Mouse (Mus musculus): ENCODE results near the gene Rrp36.

The Rrp36 gene

GRCm38 (mm10) chr17:46618394-46618768 lies 55.8 kb downstream of the Rrp36 start:
- no peak for DNase-seq (ENCODE audit: low spot score in 2 of 2)

GRCm38 (mm10) chr17:46617799-46618198 lies 56.4 kb downstream of the Rrp36 start:
- DNase-seq (ENCODE audit: low spot score in 2 of 2) = no peak
